In the genomic region with DNA sequence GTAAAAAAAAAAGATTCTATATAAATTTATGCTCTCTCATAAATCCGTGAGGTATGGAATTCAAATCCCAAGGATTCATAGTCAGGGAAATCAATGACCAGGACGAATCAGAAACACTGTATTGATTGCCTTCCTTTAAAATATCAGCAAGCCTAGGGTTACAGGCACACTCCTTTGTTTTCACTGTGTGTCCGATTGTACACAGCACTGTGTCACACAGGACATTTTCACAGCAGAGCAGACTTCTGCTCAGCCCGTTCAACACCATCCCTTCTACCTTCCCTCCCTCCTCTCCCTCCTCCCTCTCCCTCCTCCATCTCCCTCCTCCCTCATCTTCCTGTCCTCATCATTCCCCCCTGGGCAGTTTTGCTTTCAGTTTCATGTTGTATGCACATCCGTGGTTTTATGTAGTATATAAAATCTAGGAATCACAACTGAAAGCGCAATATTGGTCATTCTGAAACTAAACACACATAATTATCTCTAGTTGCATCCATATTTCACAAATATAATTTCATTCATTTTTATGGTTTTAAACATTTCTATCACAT, we compare ENCODE assay signal across 11 mouse cellular contexts. TPM values are rescaled to one million over a fixed set of nuclear protein-coding genes. Genes with fewer than 3 reads are reported as not detected.
DNase-seq lines count a peak whose midpoint lies in the region; ATAC-seq lines count a peak whose summit lies in the region.
"Had no signal": no experiment of that assay in that cellular context is flagged by ENCODE, and none has a peak within 500 bp of the region (broad histone marks: within the 10 kb centered on the region; RNA-seq: fewer than 3 reads in every experiment).

No protein-coding gene starts in this region.

- peak overlapping the region; percentile 27; the same call in 1 of the 2 replicates for H3K4me2 ChIP-seq in lung, embryonic 16.5 days (ENCODE audit: low read depth, low read length)
- H3K4me2 ChIP-seq: midbrain, embryonic 12.5 days had no signal

- H3K9me3 ChIP-seq in lung, embryonic 16.5 days (ENCODE audit: control insufficient read depth, low read length), result no peaks in the 10 kb centered on the region
- H3K9me3 ChIP-seq: hindbrain, embryonic 13.5 days; limb, embryonic 10.5 days; midbrain, embryonic 12.5 days had no signal

- 63% methylated on average over 6 of the region's 6 CpGs for WGBS in lung, embryonic 16.5 days

- H3K9ac ChIP-seq in lung, embryonic 16.5 days (ENCODE audit: low read length), result no peak overlapping the region
- H3K9ac ChIP-seq: hindbrain, embryonic 13.5 days; midbrain, embryonic 12.5 days had no signal

- no peak for DNase-seq in lung, postnatal 4 days
- DNase-seq in CD4-positive, CD25-positive, alpha-beta regulatory T cell, adult 2 months (ENCODE audit: low read depth, low spot score), result peak; percentile 63
- DNase-seq in NIH3T3 (ENCODE audit: low read depth), result peak; percentile 17
- DNase-seq in adrenal gland, adult 8-10 months, result no peak
- no peak for DNase-seq in adrenal gland, adult 2 months
- DNase-seq in heart, postnatal 10 days, result no peak

- ATAC-seq in lung, embryonic 16.5 days (ENCODE audit: low read depth), result no peak
- ATAC-seq in megakaryocyte progenitor cell, adult 5-6 weeks (replicated peaks; ENCODE audit: poor library complexity), result peak; percentile 34; the same call in 1 of the 2 replicates

- H3K27ac ChIP-seq in lung, embryonic 16.5 days (ENCODE audit: low read length), result no peak overlapping the region
- H3K27ac ChIP-seq: midbrain, embryonic 12.5 days had no signal

- H3K4me1 ChIP-seq in lung, embryonic 16.5 days (replicated peaks; ENCODE audit: control insufficient read depth, insufficient read depth, low read length), result 0 out of 2 replicates have a peak, but pooled peaks cover 2% of the 10 kb centered on the region

- H3K36me3 ChIP-seq in lung, embryonic 16.5 days (ENCODE audit: control insufficient read depth, insufficient read depth, low read length), result no peaks in the 10 kb centered on the region
- H3K36me3 ChIP-seq: hindbrain, embryonic 13.5 days; limb, embryonic 10.5 days; midbrain, embryonic 12.5 days had no signal

- H3K27me3 ChIP-seq in lung, embryonic 16.5 days (ENCODE audit: control insufficient read depth, insufficient read depth, low read depth, low read length), result no peaks in the 10 kb centered on the region
- H3K27me3 ChIP-seq: hindbrain, embryonic 13.5 days; midbrain, embryonic 12.5 days had no signal

- H3K4me3 ChIP-seq in lung, embryonic 16.5 days (ENCODE audit: low read length), result peak overlapping the region; percentile 3; the same call in 1 of the 2 replicates
- H3K4me3 ChIP-seq: hindbrain, embryonic 13.5 days; midbrain, embryonic 12.5 days had no signal

- intact Hi-C loops in heart, postnatal 10 days (cut with DNase I), result loop anchor here (1.0 kb wide), 1 partner anchor 18 kb away; no protein-coding TSS in a partner anchor

RNA-seq across cellular contexts. Expression of a gene that starts 19.8 kb away (rescaled TPM):
- 30.9 and 33.4 TPM in 2 replicates for polyA plus RNA-seq in lung, embryonic 16.5 days (2015; fragmentation: Nextera tagmentation; extraction: Ambion mirVana)
- total RNA-seq in megakaryocyte progenitor cell, adult 5-6 weeks (2015), result 23.4 and 34.0 TPM in 2 replicates
- 11.2 and 18.7 TPM in 2 replicates for total RNA-seq in megakaryocyte progenitor cell, adult 5-6 weeks (2017)
- 10 to 100 TPM; 21.6 to 46.9 (median 39.5) TPM for total RNA-seq in adrenal gland, adult 8-10 months (2022)
- total RNA-seq in adrenal gland, adult 2 months (2021), result 10 to 100 TPM; 91.3 to 99.1 TPM
- polyA plus RNA-seq in adrenal gland, adult 2 months (2012; rRNA removed), result 6.8 and 9.9 TPM in 2 replicates
- 10 to 100 TPM; 24.7 to 36.9 TPM for total RNA-seq in heart, postnatal 10 days (2021)

Comparison
In these comparisons a context has a peak if more than half of its experiments do, and no peak if none do; other contexts are left out.
1. DNase-seq: peak in CD4-positive, CD25-positive, alpha-beta regulatory T cell, adult 2 months (single experiment) and NIH3T3 (single experiment); none in lung, postnatal 4 days (0 of 2), adrenal gland, adult 8-10 months (single experiment), adrenal gland, adult 2 months (single experiment) and heart, postnatal 10 days (0 of 2).